Mouse (Mus musculus) left cerebral cortex, adult 18-20 months (tissue): Measurements from ENCODE around the gene Wdfy3. TPM values are rescaled to one million over a fixed set of nuclear protein-coding genes. Genes with fewer than 3 reads are reported as not detected.

Experiments
- DNase-seq, 2 experiments: peaks; one replicate each; pipeline ENCODE4 v3.0.0; 2021 to 2022; ENCODE audit warnings: low spot score in 2 of 2, mixed read lengths in 1 of 2
- total RNA-seq, 2 experiments: library from RNA; stranded (reverse); gene quantifications; 2 replicates each; pipeline ENCODE4 v1.2.3; 2021

Gene Wdfy3
- total RNA-seq, 2 experiments from 2014 or later: 127 TPM

DNA sequence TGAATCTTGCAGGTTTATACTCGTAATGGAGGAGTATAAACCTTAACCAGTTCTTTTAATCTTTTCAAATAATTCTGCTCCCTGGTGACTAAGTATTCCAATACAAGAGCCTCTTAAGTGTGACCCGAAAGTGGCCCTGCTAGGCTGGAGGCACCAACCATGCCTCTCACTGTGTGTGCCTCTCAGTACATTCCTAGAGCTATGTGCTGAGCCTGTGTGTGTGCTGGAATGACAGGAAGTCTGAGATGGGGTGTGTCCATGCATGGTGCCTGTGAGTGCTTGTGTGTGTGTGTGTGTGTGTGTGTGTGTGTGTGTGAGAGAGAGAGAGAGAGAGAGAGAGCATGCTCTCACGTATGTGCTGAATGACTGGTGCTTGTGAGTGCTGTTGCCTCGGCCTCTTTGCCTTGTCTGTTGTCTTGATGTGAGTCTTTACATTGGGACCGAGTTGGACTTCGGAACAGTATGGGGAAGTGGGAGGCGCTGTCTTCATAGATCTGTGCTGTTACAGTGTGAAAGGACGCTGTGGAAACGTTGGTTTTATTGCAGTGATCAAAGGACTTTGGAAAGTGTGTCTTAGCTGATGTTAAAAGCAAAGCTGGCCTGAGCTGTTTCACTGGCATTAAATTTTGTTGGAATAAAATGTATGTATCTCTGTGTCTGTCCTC, 267.2 kb downstream of the Wdfy3 start:
- DNase-seq: no peak

DNA sequence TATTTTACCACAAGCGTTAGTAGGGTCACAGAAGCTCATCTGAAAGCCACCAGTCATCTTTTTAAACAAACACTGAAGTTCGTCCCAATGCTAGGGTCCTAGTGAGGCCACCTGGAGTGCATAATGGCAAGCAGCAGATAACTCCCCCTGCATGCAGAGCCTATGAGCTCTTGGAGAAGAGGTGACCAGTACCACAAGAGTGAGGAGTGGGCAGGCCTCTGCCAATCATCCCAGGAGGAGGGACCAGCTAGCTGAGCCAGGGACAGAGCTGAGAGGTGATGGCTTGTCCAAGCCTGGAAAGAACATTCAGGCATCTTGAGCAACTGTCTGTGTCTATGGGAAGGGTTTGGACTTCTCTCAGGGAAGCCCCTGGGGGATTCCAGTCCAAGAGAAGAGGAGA, 267.8 kb downstream of the Wdfy3 start:
- DNase-seq: no peak

DNA sequence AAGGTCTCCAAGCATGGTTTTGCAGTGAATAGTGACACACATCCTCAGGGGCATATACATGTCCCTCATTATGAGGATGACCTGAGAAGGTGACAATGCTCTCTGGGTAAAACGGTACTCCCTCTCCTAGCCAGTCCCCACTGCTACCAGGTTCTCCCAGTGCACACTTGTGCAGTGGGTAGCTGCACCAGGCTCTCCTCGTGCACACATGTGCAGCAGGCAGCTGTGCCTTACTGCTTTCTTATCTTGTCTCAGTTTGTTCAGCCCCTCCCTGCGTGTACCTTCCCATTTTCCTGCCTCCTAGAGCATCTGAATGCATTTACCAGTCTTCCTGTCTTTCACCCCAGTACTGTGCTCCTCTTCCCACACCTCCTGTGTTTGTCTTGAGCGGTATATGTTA, 277.1 kb downstream of the Wdfy3 start:
- no peak for DNase-seq

DNA sequence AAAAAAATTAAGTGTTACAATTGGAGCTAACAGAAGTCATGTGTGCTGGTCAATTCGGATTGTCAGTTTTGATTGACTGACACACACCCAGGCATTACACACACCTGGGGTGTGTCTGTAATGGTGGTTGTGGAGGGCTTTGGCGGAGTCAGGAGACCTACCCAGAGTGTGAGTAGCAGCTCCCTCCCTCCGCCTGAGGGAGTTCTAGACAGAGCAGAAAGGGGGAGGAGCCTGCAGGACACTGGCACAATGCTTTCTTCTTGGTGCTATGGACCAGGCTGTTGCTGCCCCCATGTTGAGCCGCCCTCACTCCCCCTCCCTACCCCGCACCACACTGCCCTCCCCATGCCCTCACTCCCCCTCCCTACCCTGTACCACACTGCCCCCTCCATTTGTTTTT, 279.2 kb downstream of the Wdfy3 start:
- no peak for DNase-seq

- DNase-seq: no peak
Measured at GRCm38 (mm10) chr5:101789770-101790169, 280.0 kb downstream of the Wdfy3 start.

- no peak for DNase-seq
Measured at GRCm38 (mm10) chr5:101785921-101786614, 283.7 kb downstream of the Wdfy3 start.

GRCm38 (mm10) chr5:101784787-101785186, 284.9 kb downstream of the Wdfy3 start:
- DNase-seq: no peak

- DNase-seq: no peak
Measured at GRCm38 (mm10) chr5:101784328-101784727, 285.4 kb downstream of the Wdfy3 start.
